Mouse (Mus musculus) lung, postnatal 0 days (tissue): ENCODE results near the gene Mief2.

Experiments
- CTCF ChIP-seq: IDR thresholded peaks from 2 replicates; pipeline ENCODE4 v1.5.1; 2016; ENCODE audit warnings: antibody characterized with exemption, mild to moderate bottlenecking
- EP300 ChIP-seq: IDR thresholded peaks from 2 replicates; pipeline ENCODE4 v1.6.1; 2016; ENCODE audit warnings: antibody characterized with exemption, mild to moderate bottlenecking, control low read depth

GRCm38 (mm10) chr11:60726601-60727391 lies 1.4 kb upstream of the Mief2 start, which contains the start of gene Flii:
- TF ChIP-seq CTCF: peak; percentile 70
- TF ChIP-seq EP300: no peak
